In genomic region chr4:39210599-39210998, GRCm38 (mm10) we compare ENCODE assay signal across 27 mouse cellular contexts.
"Had no signal": no experiment of that assay in that cellular context is flagged by ENCODE, and none has a peak within 500 bp of the region (broad histone marks: within the 10 kb centered on the region; RNA-seq: fewer than 3 reads in every experiment).

No protein-coding gene starts in this region.

- H3K27me3 ChIP-seq: heart, embryonic 13.5 days; heart, embryonic 15.5 days; intestine, embryonic 15.5 days; limb, embryonic 12.5 days; liver, embryonic 13.5 days; liver, embryonic 15.5 days had no signal

- H3K9ac ChIP-seq: heart, embryonic 13.5 days; heart, embryonic 15.5 days; hindbrain, embryonic 14.5 days; intestine, embryonic 15.5 days; limb, embryonic 12.5 days; liver, embryonic 13.5 days; liver, embryonic 15.5 days; liver, postnatal 0 days had no signal

- H3K27ac ChIP-seq: heart, adult 2 months; heart, embryonic 13.5 days; heart, embryonic 15.5 days; hindbrain, embryonic 14.5 days; intestine, embryonic 15.5 days; limb, embryonic 10.5 days; limb, embryonic 12.5 days; liver, embryonic 13.5 days; liver, embryonic 15.5 days had no signal

- ATAC-seq: hindbrain, embryonic 16.5 days; inflammation-experienced regulatory T-cells, adult 6 months; intestine, embryonic 15.5 days; intestine, postnatal 0 days; liver, postnatal 0 days had no signal

- H3K4me1 ChIP-seq: heart, embryonic 13.5 days; heart, embryonic 15.5 days; intestine, embryonic 15.5 days; limb, embryonic 10.5 days; limb, embryonic 12.5 days; liver, embryonic 13.5 days; liver, embryonic 15.5 days had no signal

- H3K4me2 ChIP-seq: heart, embryonic 11.5 days; heart, embryonic 13.5 days; heart, embryonic 15.5 days; hindbrain, embryonic 14.5 days; intestine, embryonic 15.5 days; limb, embryonic 12.5 days; liver, embryonic 11.5 days; liver, embryonic 13.5 days; liver, embryonic 15.5 days had no signal

- H3K36me3 ChIP-seq: heart, embryonic 13.5 days; heart, embryonic 15.5 days; intestine, embryonic 15.5 days; limb, embryonic 10.5 days; limb, embryonic 12.5 days; liver, embryonic 13.5 days; liver, embryonic 15.5 days had no signal

- DNase-seq: gastrocnemius, postnatal 14 days; gastrocnemius, postnatal 36 days; heart, adult 11 months; heart, adult 2 months; heart, postnatal 14 days; heart, postnatal 36 days; kidney, adult 18-20 months; kidney, adult 8-10 months; kidney, postnatal 10 days; kidney, postnatal 25 days; kidney, postnatal 4 days; liver; liver, embryonic 13.5 days; liver, postnatal 0 days; lung, adult 2 months had no signal

- H3K9me3 ChIP-seq: heart, embryonic 13.5 days; heart, embryonic 15.5 days; intestine, embryonic 15.5 days; limb, embryonic 10.5 days; limb, embryonic 12.5 days; liver, embryonic 13.5 days; liver, embryonic 15.5 days had no signal

- H3K4me3 ChIP-seq: heart, adult 2 months; heart, embryonic 13.5 days; heart, embryonic 15.5 days; intestine, embryonic 15.5 days; limb, embryonic 10.5 days; limb, embryonic 12.5 days; liver, embryonic 13.5 days; liver, embryonic 15.5 days had no signal
